Mouse (Mus musculus): Measurements from ENCODE around the gene Ncstn. TPM values are rescaled to one million over a fixed set of nuclear protein-coding genes. Genes with fewer than 3 reads are reported as not detected.

The Ncstn gene
- polyA plus RNA-seq, 1 experiment from 2014 or later: 137 TPM

DNA sequence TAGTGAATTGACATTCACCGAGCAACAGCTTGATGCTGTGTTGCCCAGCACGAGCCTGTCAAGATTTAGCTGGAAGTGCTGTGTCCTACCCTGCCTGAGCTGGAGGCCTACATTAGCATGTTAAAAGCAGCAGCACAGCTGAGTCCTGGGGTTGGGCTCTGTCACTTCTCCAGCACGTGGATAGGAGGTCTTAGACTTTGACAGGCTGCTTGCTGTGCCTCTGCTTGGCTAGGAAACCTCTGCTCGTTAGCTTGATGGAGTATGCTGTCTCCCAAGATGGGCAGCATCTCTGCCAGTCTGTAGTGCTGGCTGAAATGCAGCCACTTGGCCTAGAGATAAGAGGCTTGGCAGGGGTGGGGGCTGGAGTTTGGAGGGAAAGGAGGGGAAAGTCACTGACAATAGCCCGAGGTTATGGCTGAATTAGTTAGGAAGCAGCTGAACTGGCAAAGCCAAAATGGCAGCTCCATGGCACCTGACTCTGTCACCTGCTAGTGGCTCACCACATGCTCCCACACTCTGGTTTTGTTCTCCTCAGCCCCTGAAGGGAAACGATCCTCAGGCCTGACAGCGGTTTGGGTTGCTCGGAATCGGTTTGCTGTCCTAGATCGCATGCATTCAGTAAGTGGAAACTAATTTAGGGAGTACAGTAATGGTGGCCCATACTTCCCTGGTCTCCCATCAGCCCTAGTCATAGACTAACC is 25.3 kb upstream of the Ncstn start:
- peak; percentile 50; the same call in 1 of the 2 replicates for ATAC-seq (ENCODE audit: low FRiP score, low read depth)
- Histone ChIP-seq H3K36me3 (peaks cover 91% of the 10 kb centered on the region), H3K9me3 (no peaks in the 10 kb centered on the region), H3K9ac (no peak overlapping the region), H3K27me3 (replicated peaks) (no peaks in the 10 kb centered on the region), H3K4me1 (0 out of 2 replicates have a peak, but pooled peaks cover 4% of the 10 kb centered on the region), H3K4me2 (replicated peaks) (no peak overlapping the region), H3K4me3 (no peak overlapping the region), H3K27ac (no peak overlapping the region)
- 72% methylated on average over 10 of the region's 10 CpGs for WGBS

DNA sequence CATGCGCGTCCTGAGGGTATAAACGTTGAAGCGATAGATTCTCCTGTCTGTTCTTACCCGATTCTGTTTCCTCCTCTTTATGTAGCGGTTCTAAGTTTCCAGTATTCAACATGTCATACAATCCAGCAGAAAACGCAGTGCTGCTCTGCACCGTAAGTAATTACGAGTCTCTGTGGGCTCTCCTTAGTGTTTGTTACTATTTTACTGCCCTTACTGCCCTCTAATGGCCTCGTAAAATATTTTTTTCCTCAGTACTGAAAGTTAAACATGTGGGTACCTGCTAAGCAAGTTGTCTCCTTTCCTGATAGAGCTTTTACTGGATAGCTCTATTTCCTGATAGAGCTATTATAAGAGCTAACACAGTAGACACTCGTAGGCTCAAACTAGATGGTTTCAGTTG is 22.5 kb upstream of the Ncstn start:
- Histone ChIP-seq H3K9ac (no peak overlapping the region), H3K36me3 (peaks cover 87% of the 10 kb centered on the region), H3K9me3 (no peaks in the 10 kb centered on the region), H3K27ac (no peak overlapping the region), H3K4me2 (replicated peaks) (no peak overlapping the region), H3K27me3 (replicated peaks) (no peaks in the 10 kb centered on the region), H3K4me3 (no peak overlapping the region), H3K4me1 (0 out of 2 replicates have a peak, but pooled peaks cover 4% of the 10 kb centered on the region)
- 74% methylated on average over 11 of the region's 11 CpGs for WGBS
- ATAC-seq (ENCODE audit: low FRiP score, low read depth): no peak

DNA sequence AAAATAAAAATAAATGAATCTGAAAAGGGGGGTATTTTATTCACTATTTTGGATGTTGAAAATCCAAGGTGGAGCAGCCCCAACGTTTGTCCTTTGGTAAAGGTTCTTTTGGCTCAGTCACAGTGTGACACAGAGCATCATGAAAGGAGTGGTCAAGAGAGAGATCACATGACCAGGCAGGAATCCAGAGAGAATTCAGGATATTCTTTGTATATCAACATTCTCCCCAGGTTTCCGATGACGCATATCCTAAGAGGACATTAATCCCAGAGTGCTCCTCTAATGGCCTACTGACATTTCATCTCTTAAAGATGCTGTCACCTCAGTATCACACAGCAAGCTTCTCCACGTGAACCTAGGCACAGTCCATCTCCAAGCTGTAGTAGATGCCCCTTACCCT is 21.0 kb upstream of the Ncstn start:
- H3K27ac ChIP-seq: no peak overlapping the region
- H3K27me3 ChIP-seq (replicated peaks): no peaks in the 10 kb centered on the region
- no peak overlapping the region for H3K4me2 ChIP-seq (replicated peaks)
- no peak overlapping the region for H3K9ac ChIP-seq
- H3K4me1 ChIP-seq: 0 out of 2 replicates have a peak, but pooled peaks cover 4% of the 10 kb centered on the region
- no peaks in the 10 kb centered on the region for H3K9me3 ChIP-seq
- no peak for ATAC-seq (ENCODE audit: low FRiP score, low read depth)
- peaks cover 81% of the 10 kb centered on the region for H3K36me3 ChIP-seq
- no peak overlapping the region for H3K4me3 ChIP-seq
- WGBS: 90% methylated on average over 4 of the region's 4 CpGs

DNA sequence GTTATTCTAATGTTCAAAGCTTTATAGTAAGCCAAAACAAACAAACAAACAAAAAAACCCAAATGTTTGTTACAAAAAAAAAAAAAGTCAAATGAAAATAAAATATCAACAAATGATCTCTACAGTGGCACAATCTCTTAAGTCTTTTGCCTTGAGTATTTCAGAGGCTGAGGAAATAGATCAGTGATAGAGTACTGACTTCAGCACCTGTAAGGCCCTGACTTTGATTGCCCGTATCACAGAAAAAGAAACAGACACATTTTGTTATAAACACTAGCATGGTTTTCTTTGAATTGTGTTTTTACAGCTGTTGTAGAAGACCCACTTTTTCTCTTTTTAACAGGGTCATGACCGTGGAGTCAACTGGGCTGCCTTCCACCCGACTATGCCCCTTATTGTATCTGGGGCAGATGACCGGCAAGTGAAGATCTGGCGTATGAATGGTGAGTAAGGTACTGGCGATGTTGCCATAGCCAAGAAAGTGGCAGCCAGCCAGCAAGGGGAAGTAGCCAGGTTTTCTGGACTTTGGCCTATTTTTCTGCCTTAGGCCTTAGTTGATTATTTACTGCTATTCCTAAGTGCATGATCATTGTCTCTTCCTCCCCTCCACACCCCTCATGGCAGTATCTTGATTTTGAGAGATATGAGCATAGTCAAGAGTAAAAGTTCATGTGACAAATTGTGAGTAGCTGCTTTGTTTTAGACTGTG is 16.9 kb upstream of the Ncstn start:
- Histone ChIP-seq H3K4me3 (no peak overlapping the region), H3K27ac (no peak overlapping the region), H3K9me3 (no peaks in the 10 kb centered on the region), H3K9ac (no peak overlapping the region), H3K27me3 (replicated peaks) (no peaks in the 10 kb centered on the region), H3K4me2 (replicated peaks) (no peak overlapping the region), H3K36me3 (peaks cover 73% of the 10 kb centered on the region), H3K4me1 (no peaks in the 10 kb centered on the region)
- ATAC-seq (ENCODE audit: low FRiP score, low read depth): no peak
- WGBS: 88% methylated on average over 6 of the region's 6 CpGs

DNA sequence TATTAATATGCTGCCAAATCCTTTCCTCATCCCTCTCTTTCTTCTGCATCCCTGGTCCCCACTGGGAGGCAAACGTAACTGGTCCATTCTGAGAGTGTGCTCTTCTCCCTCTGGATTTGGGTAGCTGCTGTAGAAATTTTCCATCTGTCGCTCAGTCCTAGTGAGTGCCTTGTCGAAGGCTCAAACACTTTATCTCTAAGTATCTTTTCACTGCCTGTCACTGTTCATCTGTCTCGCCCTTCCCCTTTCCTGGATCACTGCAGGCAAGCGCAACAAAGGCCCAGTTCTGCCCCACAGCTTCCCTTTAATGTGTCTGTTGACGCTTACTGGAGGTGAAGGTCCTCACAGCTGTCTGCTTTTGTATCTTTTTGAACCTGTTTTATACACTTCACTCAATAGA is 12.6 kb upstream of the Ncstn start:
- no peak overlapping the region for H3K4me2 ChIP-seq (replicated peaks)
- H3K27ac ChIP-seq: no peak overlapping the region
- peaks cover 73% of the 10 kb centered on the region for H3K36me3 ChIP-seq
- H3K4me3 ChIP-seq: no peak overlapping the region
- H3K4me1 ChIP-seq: no peaks in the 10 kb centered on the region
- 62% methylated on average over 6 of the region's 6 CpGs for WGBS
- 0 out of 2 replicates have a peak, but pooled peaks have one; percentile 21 for ATAC-seq (ENCODE audit: low FRiP score, low read depth)
- no peaks in the 10 kb centered on the region for H3K9me3 ChIP-seq
- H3K9ac ChIP-seq: no peak overlapping the region
- no peaks in the 10 kb centered on the region for H3K27me3 ChIP-seq (replicated peaks)

DNA sequence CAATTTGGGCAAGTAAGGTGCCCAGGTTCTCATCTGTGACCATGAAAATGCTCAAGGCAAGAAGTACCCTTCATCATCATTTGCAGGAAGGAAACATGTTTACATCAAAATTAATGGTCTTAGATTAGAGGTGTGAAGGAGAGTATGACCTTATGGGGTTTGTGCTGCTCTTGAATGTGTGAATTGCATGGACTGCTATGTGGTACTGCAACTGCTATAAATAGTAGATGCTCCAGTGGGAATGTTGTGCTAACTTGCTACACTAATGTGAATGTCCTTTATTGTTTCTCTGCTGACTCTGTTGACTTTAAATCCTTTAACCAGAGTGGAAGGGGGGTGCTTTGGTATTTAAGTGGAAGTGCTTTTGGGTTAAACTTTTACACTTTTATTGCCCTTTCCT is 11.7 kb upstream of the Ncstn start:
- no peak overlapping the region for H3K4me2 ChIP-seq (replicated peaks)
- H3K9ac ChIP-seq: no peak overlapping the region
- H3K36me3 ChIP-seq: peaks cover 77% of the 10 kb centered on the region
- H3K4me3 ChIP-seq: no peak overlapping the region
- no peak overlapping the region for H3K27ac ChIP-seq
- no peaks in the 10 kb centered on the region for H3K9me3 ChIP-seq
- H3K4me1 ChIP-seq: no peaks in the 10 kb centered on the region
- no peak for ATAC-seq (ENCODE audit: low FRiP score, low read depth)
- no peaks in the 10 kb centered on the region for H3K27me3 ChIP-seq (replicated peaks)

DNA sequence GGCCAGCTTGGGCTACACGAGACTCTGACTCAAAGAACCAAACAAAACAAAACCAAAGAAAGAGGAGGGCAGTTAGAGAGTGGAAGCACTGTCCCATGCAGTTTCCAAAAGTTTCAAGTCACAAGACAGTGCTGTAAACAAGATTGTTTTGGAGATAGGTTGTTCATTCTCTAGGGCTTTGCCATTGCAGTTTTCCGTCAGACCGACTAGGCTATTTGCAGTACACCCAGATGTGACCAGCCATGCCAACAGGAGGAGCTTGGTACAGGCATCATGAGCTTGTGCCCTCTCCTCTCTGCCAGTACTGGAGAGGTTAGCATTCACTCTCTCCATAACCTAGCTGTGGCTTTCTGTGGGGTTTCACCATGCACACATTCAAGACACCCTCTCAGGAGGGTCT is 10.9 kb upstream of the Ncstn start:
- no peak overlapping the region for H3K4me3 ChIP-seq
- WGBS: 69% methylated on average over 3 of the region's 3 CpGs
- peaks cover 81% of the 10 kb centered on the region for H3K36me3 ChIP-seq
- no peaks in the 10 kb centered on the region for H3K27me3 ChIP-seq (replicated peaks)
- ATAC-seq (ENCODE audit: low FRiP score, low read depth): no peak
- no peaks in the 10 kb centered on the region for H3K4me1 ChIP-seq
- no peak overlapping the region for H3K4me2 ChIP-seq (replicated peaks)
- no peaks in the 10 kb centered on the region for H3K9me3 ChIP-seq
- no peak overlapping the region for H3K27ac ChIP-seq
- H3K9ac ChIP-seq: no peak overlapping the region

DNA sequence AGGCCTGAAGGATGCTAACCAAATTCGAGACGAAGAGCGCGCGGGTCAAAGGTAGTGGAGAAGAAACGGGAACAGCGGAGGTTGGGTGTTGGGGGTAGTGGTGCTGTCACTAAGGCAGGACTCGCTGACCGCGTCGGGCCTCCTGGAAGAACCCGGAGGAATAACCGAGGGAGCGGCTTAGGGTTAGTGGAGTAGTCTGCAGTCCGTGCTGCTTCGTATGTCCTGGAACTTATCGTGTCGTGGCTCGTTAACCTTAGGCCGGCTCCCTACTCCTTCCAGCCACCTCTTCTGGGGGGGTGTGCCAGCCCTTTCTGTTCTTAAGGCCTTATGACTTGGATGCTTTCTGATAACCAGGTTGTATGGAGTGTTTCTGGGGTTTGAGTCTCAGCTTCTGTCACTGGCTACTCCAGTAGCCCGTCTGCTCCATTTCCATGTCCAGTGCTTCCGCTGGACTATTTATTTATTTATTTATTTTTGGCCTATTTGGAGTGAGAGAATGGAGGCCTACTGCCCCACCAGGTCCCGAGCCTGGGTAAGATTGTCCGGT is 377 bp upstream of the Ncstn start:
- Histone ChIP-seq H3K36me3 (peaks cover 22% of the 10 kb centered on the region), H3K9ac (peak overlapping the region; percentile 85), H3K27ac (peak overlapping the region; percentile 50; the same call in 1 of the 2 replicates), H3K9me3 (no peaks in the 10 kb centered on the region), H3K4me2 (replicated peaks) (peak overlapping the region; percentile 88), H3K4me3 (peak overlapping the region; percentile 82), H3K4me1 (peaks cover 14% of the 10 kb centered on the region), H3K27me3 (replicated peaks) (no peaks in the 10 kb centered on the region)
- WGBS: 2% methylated on average over 24 of the region's 24 CpGs
- ATAC-seq (ENCODE audit: low FRiP score, low read depth): peak; percentile 78; the same call in 1 of the 2 replicates

DNA sequence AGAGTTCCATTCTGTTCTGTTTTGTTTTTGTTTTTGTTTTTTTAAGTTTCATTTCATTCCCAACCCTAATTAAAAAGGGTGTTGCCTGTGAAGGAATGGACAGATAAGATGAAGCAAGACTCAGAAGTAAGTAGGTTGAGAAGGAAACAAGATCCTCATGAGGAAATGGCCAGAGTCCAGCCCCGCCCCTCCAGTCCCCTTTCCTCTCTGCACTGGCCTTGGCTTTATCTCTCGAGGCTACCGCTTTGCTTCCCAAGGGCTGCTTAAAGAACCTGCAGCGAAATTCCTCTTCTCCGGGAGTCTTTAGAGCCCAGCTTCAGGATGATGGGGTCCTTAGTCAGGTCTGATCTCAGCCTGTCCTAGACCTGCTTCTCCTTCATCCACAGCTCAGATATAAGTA is 4.6 kb downstream of the Ncstn start:
- Histone ChIP-seq H3K4me3 (no peak overlapping the region), H3K4me2 (replicated peaks) (no peak overlapping the region), H3K36me3 (peaks cover 59% of the 10 kb centered on the region), H3K27me3 (replicated peaks) (no peaks in the 10 kb centered on the region), H3K9ac (no peak overlapping the region), H3K9me3 (no peaks in the 10 kb centered on the region), H3K27ac (no peak overlapping the region), H3K4me1 (peaks cover 7% of the 10 kb centered on the region; the same call in 1 of the 2 replicates)
- WGBS: 79% methylated on average over 5 of the region's 5 CpGs
- no peak for ATAC-seq (ENCODE audit: low FRiP score, low read depth)

DNA sequence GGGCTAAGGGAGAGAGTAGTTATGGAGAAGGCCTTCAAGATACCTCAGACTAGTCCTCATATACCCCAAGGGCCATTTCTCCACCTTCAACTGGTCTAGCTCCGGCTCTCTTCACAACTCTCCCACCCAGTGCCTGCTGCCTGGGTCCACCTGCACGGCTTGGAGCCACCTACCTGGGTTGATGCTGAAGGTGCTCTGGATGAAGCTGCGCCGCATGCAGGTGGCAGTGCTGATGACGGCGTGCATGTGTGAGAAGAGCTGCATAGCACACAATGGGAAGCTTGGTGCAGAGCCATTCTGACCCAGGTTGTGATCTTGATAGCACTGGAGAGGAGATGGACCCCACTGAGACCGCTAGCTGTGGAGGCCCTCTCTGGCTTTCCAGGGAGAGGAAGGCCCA is 10.0 kb downstream of the Ncstn start:
- WGBS: 97% methylated on average over 7 of the region's 7 CpGs
- Histone ChIP-seq H3K27me3 (replicated peaks) (no peaks in the 10 kb centered on the region), H3K9ac (no peak overlapping the region), H3K36me3 (peaks cover 88% of the 10 kb centered on the region), H3K4me1 (no peaks in the 10 kb centered on the region), H3K9me3 (no peaks in the 10 kb centered on the region), H3K4me3 (no peak overlapping the region), H3K27ac (no peak overlapping the region), H3K4me2 (replicated peaks) (no peak overlapping the region)
- no peak for ATAC-seq (ENCODE audit: low FRiP score, low read depth)

DNA sequence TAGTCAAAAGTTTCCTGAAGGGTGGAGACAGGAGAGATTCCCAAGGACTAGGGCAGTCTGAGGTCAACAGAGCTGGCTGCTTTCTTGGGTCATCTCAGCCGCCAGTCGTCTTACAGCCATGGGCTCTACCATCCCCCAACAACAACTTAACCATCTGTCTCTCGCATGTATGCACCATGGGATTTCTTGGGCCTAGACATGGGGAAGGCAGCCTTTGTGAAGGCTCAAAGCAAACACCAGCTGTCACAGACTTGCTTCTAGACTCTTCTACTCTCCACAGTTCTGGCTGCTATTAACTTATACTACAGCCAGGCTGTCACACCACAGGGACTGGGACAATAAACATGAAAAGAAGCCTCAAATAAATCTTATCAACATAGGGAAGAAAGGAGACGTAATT is 11.0 kb downstream of the Ncstn start:
- ATAC-seq (ENCODE audit: low FRiP score, low read depth): 0 out of 2 replicates have a peak, but pooled peaks have one; percentile 53

DNA sequence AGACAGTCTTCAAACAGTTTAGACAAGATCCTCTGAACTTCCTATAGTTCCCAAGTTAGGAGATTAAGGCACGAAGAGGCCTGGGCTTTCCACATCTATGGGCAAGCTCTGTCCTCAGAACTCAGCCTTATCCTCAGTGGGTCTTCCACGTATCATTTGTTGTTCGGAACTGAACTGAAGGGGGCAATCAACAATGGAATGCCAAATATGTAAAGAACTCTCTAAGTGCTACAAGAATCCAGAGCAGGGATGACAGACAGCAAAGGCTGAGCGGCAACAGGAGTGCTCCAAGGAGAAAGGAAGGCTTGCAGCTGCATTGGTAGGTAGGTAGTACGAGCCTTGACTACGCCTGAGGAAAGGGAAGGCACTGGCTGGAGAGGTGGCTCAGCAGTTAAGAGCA is 12.4 kb downstream of the Ncstn start:
- H3K4me2 ChIP-seq (replicated peaks): no peak overlapping the region

More for the DNA sequence above, 11.0 kb downstream of the Ncstn start:
- Histone ChIP-seq H3K9me3 (no peaks in the 10 kb centered on the region), H3K27ac (no peak overlapping the region), H3K4me3 (no peak overlapping the region), H3K4me1 (no peaks in the 10 kb centered on the region), H3K27me3 (replicated peaks) (no peaks in the 10 kb centered on the region), H3K36me3 (peaks cover 98% of the 10 kb centered on the region), H3K9ac (no peak overlapping the region), H3K4me2 (replicated peaks) (no peak overlapping the region)
- 42% methylated on average over 4 of the region's 4 CpGs for WGBS

More for the DNA sequence above, 12.4 kb downstream of the Ncstn start:
- Histone ChIP-seq H3K27me3 (replicated peaks) (no peaks in the 10 kb centered on the region), H3K4me3 (no peak overlapping the region), H3K27ac (no peak overlapping the region), H3K36me3 (peaks cover 97% of the 10 kb centered on the region), H3K4me1 (no peaks in the 10 kb centered on the region; the same call in 1 of the 2 replicates), H3K9me3 (no peaks in the 10 kb centered on the region), H3K9ac (no peak overlapping the region)
- ATAC-seq (ENCODE audit: low FRiP score, low read depth): no peak
- WGBS: 86% methylated on average over 6 of the region's 6 CpGs

All from neural tube, embryonic 12.5 days (tissue).